16 mouse cellular contexts compared by ENCODE assay signal in genomic region chr9:64088346-64088745, GRCm38 (mm10). TPM values are rescaled to one million over a fixed set of nuclear protein-coding genes. Genes with fewer than 3 reads are reported as not detected.
DNase-seq lines count a peak whose midpoint lies in the region; ATAC-seq and TF ChIP-seq lines count a peak whose summit lies in the region.
"Had no signal": no experiment of that assay in that cellular context is flagged by ENCODE, and none has a peak within 500 bp of the region (broad histone marks: within the 10 kb centered on the region; RNA-seq: fewer than 3 reads in every experiment).

No protein-coding gene starts in this region.

- peak; percentile 87 for DNase-seq in heart, adult 11 months
- DNase-seq in heart, adult 9 months (ENCODE audit: low spot score in 2 of 2) = no peak
- no peak for DNase-seq in liver, adult 2 months (ENCODE audit: extremely low read depth, low read depth, low spot score)
- no peak for DNase-seq in liver
- no peak for DNase-seq in spleen, postnatal 36 days (ENCODE audit: low spot score in 2 of 2)
- no peak for DNase-seq in adrenal gland, postnatal 4 days (ENCODE audit: low spot score in 2 of 2)
- DNase-seq: cerebellum, adult 11 months had no signal

- H3K79me2 ChIP-seq in liver, adult 2 months (ENCODE audit: control insufficient read depth, insufficient read depth, low read length) = no peaks in the 10 kb centered on the region

- 79% methylated on average over 7 of the region's 7 CpGs for WGBS in liver, adult 2 months
- 84% methylated on average over 7 of the region's 7 CpGs for WGBS in intestine, embryonic 15.5 days
- 89% methylated on average over 7 of the region's 7 CpGs for WGBS in stomach, embryonic 15.5 days

- no peak for ATAC-seq in intestine, embryonic 15.5 days
- no peak for ATAC-seq in stomach, embryonic 15.5 days (ENCODE audit: insufficient read depth, low FRiP score, low read depth)
- ATAC-seq: inflammation-experienced regulatory T-cells, adult 6 months had no signal

- no peaks in the 10 kb centered on the region for H3K27me3 ChIP-seq in liver, adult 2 months (ENCODE audit: control insufficient read depth, insufficient read depth, low read length)
- no peaks in the 10 kb centered on the region for H3K27me3 ChIP-seq in intestine, embryonic 15.5 days (replicated peaks)
- no peaks in the 10 kb centered on the region for H3K27me3 ChIP-seq in stomach, embryonic 15.5 days (replicated peaks)
- H3K27me3 ChIP-seq: embryonic facial prominence, embryonic 13.5 days had no signal

- H3K9me3 ChIP-seq in intestine, embryonic 15.5 days = no peaks in the 10 kb centered on the region
- H3K9me3 ChIP-seq in stomach, embryonic 15.5 days = no peaks in the 10 kb centered on the region
- H3K9me3 ChIP-seq: embryonic facial prominence, embryonic 13.5 days; neural tube, embryonic 13.5 days had no signal

- H3K4me2 ChIP-seq in intestine, embryonic 15.5 days (replicated peaks) = no peak overlapping the region
- H3K4me2 ChIP-seq in stomach, embryonic 15.5 days = no peak overlapping the region
- H3K4me2 ChIP-seq: embryonic facial prominence, embryonic 13.5 days; neural tube, embryonic 13.5 days had no signal

- TF ChIP-seq CTCF in liver, adult 2 months (IDR thresholded peaks at IDR 0.05; ENCODE audit: low read depth, low read length) = no peak

- H3K4me3 ChIP-seq in liver, adult 2 months (ENCODE audit: insufficient read depth, low read depth, low read length) = no peak overlapping the region
- no peak overlapping the region for H3K4me3 ChIP-seq in intestine, embryonic 15.5 days (replicated peaks)
- no peak overlapping the region for H3K4me3 ChIP-seq in stomach, embryonic 15.5 days (replicated peaks)
- H3K4me3 ChIP-seq: embryonic facial prominence, embryonic 13.5 days; neural tube, embryonic 13.5 days had no signal

- TF ChIP-seq POLR2A in liver, adult 2 months (IDR thresholded peaks at IDR 0.05; ENCODE audit: extremely low read depth, insufficient read depth, low read length) = no peak

- peak overlapping the region; percentile 25; the same call in 1 of the 2 replicates for H3K27ac ChIP-seq in liver, adult 2 months (replicated peaks; ENCODE audit: insufficient read depth, low read depth, low read length)
- peak overlapping the region; percentile 70 for H3K27ac ChIP-seq in intestine, embryonic 15.5 days
- 0 out of 2 replicates have a peak overlapping the region, but pooled peaks have one; percentile 63 for H3K27ac ChIP-seq in stomach, embryonic 15.5 days
- H3K27ac ChIP-seq: liver, embryonic 14.5 days had no signal

- H3K4me1 ChIP-seq in liver, adult 2 months (ENCODE audit: control insufficient read depth, insufficient read depth, low read length) = peaks cover 18% of the 10 kb centered on the region
- peaks cover 50% of the 10 kb centered on the region for H3K4me1 ChIP-seq in intestine, embryonic 15.5 days (replicated peaks)
- peaks cover 37% of the 10 kb centered on the region for H3K4me1 ChIP-seq in stomach, embryonic 15.5 days

- H3K36me3 ChIP-seq in liver, adult 2 months (ENCODE audit: control insufficient read depth, insufficient read depth, low read length) = no peaks in the 10 kb centered on the region
- no peaks in the 10 kb centered on the region for H3K36me3 ChIP-seq in intestine, embryonic 15.5 days
- no peaks in the 10 kb centered on the region for H3K36me3 ChIP-seq in stomach, embryonic 15.5 days
- H3K36me3 ChIP-seq: embryonic facial prominence, embryonic 13.5 days; neural tube, embryonic 13.5 days had no signal

- H3K9ac ChIP-seq in liver, adult 2 months (ENCODE audit: low read depth, low read length) = no peak overlapping the region
- no peak overlapping the region for H3K9ac ChIP-seq in intestine, embryonic 15.5 days
- H3K9ac ChIP-seq in stomach, embryonic 15.5 days = no peak overlapping the region
- H3K9ac ChIP-seq: embryonic facial prominence, embryonic 13.5 days; liver, embryonic 14.5 days; neural tube, embryonic 13.5 days had no signal

RNA-seq across cellular contexts. Expression of gene Lctl, which starts 28.6 kb away (rescaled TPM):
- not detected in 2 replicates for total RNA-seq in liver, adult 2 months (2014; rRNA removed)
- not detected in 2 replicates for polyA plus RNA-seq in liver, adult 2 months (2012; rRNA removed)
- 0.13 and 0.15 TPM in 2 replicates for polyA plus RNA-seq in intestine, embryonic 15.5 days (2015; fragmentation: Nextera tagmentation; extraction: Ambion mirVana)
- polyA plus RNA-seq in stomach, embryonic 15.5 days (2015; fragmentation: Nextera tagmentation; extraction: Ambion mirVana) = 0.06 TPM in 1 of 2 replicates, not detected in the other
- total RNA-seq in adrenal gland, postnatal 4 days (2021) = 1 to 10 TPM in 1 of 2 experiments, under 1 TPM in 1; 0.87 to 1.1 TPM
- total RNA-seq: left cerebral cortex, postnatal 10 days; monocyte, adult 5-6 weeks had no signal
- polyA plus RNA-seq: embryonic facial prominence, embryonic 13.5 days; hindbrain, embryonic 11.5 days; inflammation-experienced regulatory T-cells, adult 6 months; neural tube, embryonic 13.5 days had no signal
